Mouse (Mus musculus): Measurements from ENCODE around the gene Map3k20.

The Map3k20 gene

GRCm38 (mm10) chr2:72476486-72477211 lies 191.2 kb downstream of the Map3k20 start:
- no peak for DNase-seq (ENCODE audit: low read depth in 1 of 2, low spot score in 2 of 2)

GRCm38 (mm10) chr2:72477221-72477620 lies 191.8 kb downstream of the Map3k20 start:
- no peak for DNase-seq (ENCODE audit: low read depth in 1 of 2, low spot score in 2 of 2)

- DNase-seq (ENCODE audit: low read depth in 1 of 2, low spot score in 2 of 2) = no peak
Observed at GRCm38 (mm10) chr2:72478176-72478575, 192.7 kb downstream of the Map3k20 start.

- DNase-seq (ENCODE audit: low read depth in 1 of 2, low spot score in 2 of 2) = no peak
Observed at GRCm38 (mm10) chr2:72478921-72479320, 193.5 kb downstream of the Map3k20 start.

GRCm38 (mm10) chr2:72479818-72480217 lies 194.4 kb downstream of the Map3k20 start:
- no peak for DNase-seq (ENCODE audit: low read depth in 1 of 2, low spot score in 2 of 2)

- DNase-seq (ENCODE audit: low read depth in 1 of 2, low spot score in 2 of 2) = no peak
Observed at GRCm38 (mm10) chr2:72491650-72492049, 206.2 kb downstream of the Map3k20 start.

Data from monocyte, adult 2 months (primary cell).